Mouse (Mus musculus): ENCODE data around the gene Vwa2. TPM values are rescaled to one million over a fixed set of nuclear protein-coding genes. Genes with fewer than 3 reads are reported as not detected.
A peak's percentile ranks its signal among the peaks of the same experiment; 100 is the strongest.

Vwa2 gene
- polyA plus RNA-seq, 1 experiment from 2014 or later: 0.62 TPM

GRCm38 (mm10) chr19:56910561-56910960 lies 36.5 kb downstream of the Vwa2 start:
- no peaks in the 10 kb centered on the region for H3K9me3 ChIP-seq
- H3K27me3 ChIP-seq: no peaks in the 10 kb centered on the region
- 44% methylated on average over 11 of the region's 11 CpGs for WGBS
- no peak overlapping the region for H3K4me2 ChIP-seq
- H3K27ac ChIP-seq (replicated peaks): no peak overlapping the region
- no peak overlapping the region for H3K4me3 ChIP-seq
- no peaks in the 10 kb centered on the region for H3K4me1 ChIP-seq (replicated peaks)
- no peaks in the 10 kb centered on the region; the same call in 1 of the 2 replicates for H3K36me3 ChIP-seq
- H3K9ac ChIP-seq: no peak overlapping the region
- no peak for ATAC-seq (ENCODE audit: low FRiP score, low read depth)

GRCm38 (mm10) chr19:56913761-56914160 lies 39.7 kb downstream of the Vwa2 start:
- no peak for ATAC-seq (ENCODE audit: low FRiP score, low read depth)
- WGBS: 91% methylated on average over 4 of the region's 4 CpGs

GRCm38 (mm10) chr19:56914658-56915057 lies 40.6 kb downstream of the Vwa2 start:
- H3K27me3 ChIP-seq: no peaks in the 10 kb centered on the region
- no peak overlapping the region for H3K4me2 ChIP-seq
- H3K9ac ChIP-seq: no peak overlapping the region
- no peaks in the 10 kb centered on the region; the same call in 1 of the 2 replicates for H3K36me3 ChIP-seq
- no peak overlapping the region for H3K4me3 ChIP-seq
- no peaks in the 10 kb centered on the region for H3K9me3 ChIP-seq
- H3K27ac ChIP-seq (replicated peaks): no peak overlapping the region
- no peaks in the 10 kb centered on the region for H3K4me1 ChIP-seq (replicated peaks)
- 98% methylated on average over 3 of the region's 3 CpGs for WGBS
- ATAC-seq (ENCODE audit: low FRiP score, low read depth): no peak

More at GRCm38 (mm10) chr19:56913761-56914160, 39.7 kb downstream of the Vwa2 start:
- H3K4me2 ChIP-seq: no peak overlapping the region
- H3K36me3 ChIP-seq: no peaks in the 10 kb centered on the region; the same call in 1 of the 2 replicates
- H3K27me3 ChIP-seq: no peaks in the 10 kb centered on the region
- no peaks in the 10 kb centered on the region for H3K9me3 ChIP-seq
- no peaks in the 10 kb centered on the region for H3K4me1 ChIP-seq (replicated peaks)
- H3K9ac ChIP-seq: no peak overlapping the region
- H3K27ac ChIP-seq (replicated peaks): no peak overlapping the region
- H3K4me3 ChIP-seq: no peak overlapping the region

GRCm38 (mm10) chr19:56915084-56915483 lies 41.0 kb downstream of the Vwa2 start:
- no peak overlapping the region for H3K9ac ChIP-seq
- H3K27me3 ChIP-seq: no peaks in the 10 kb centered on the region
- 0 out of 2 replicates have a peak, but pooled peaks cover 4% of the 10 kb centered on the region for H3K4me1 ChIP-seq (replicated peaks)
- no peak for ATAC-seq (ENCODE audit: low FRiP score, low read depth)
- no peak overlapping the region for H3K27ac ChIP-seq (replicated peaks)
- H3K36me3 ChIP-seq: no peaks in the 10 kb centered on the region; the same call in 1 of the 2 replicates
- no peaks in the 10 kb centered on the region for H3K9me3 ChIP-seq
- WGBS: 55% methylated on average over 6 of the region's 6 CpGs
- H3K4me2 ChIP-seq: no peak overlapping the region
- H3K4me3 ChIP-seq: no peak overlapping the region

- no peak overlapping the region for H3K4me3 ChIP-seq
- WGBS: 28% methylated on average over 7 of the region's 7 CpGs
Observed at GRCm38 (mm10) chr19:56919628-56920027, 45.6 kb downstream of the Vwa2 start.

GRCm38 (mm10) chr19:56920232-56920631 lies 46.2 kb downstream of the Vwa2 start:
- H3K9ac ChIP-seq: no peak overlapping the region
- 93% methylated on average over 13 of the region's 13 CpGs for WGBS
- no peak overlapping the region for H3K27ac ChIP-seq (replicated peaks)
- no peaks in the 10 kb centered on the region for H3K36me3 ChIP-seq
- H3K4me1 ChIP-seq (replicated peaks): 0 out of 2 replicates have a peak, but pooled peaks cover 4% of the 10 kb centered on the region
- ATAC-seq (ENCODE audit: low FRiP score, low read depth): peak; percentile 13; the same call in 1 of the 2 replicates
- no peak overlapping the region for H3K4me2 ChIP-seq
- no peaks in the 10 kb centered on the region for H3K9me3 ChIP-seq
- no peak overlapping the region for H3K4me3 ChIP-seq
- H3K27me3 ChIP-seq: no peaks in the 10 kb centered on the region

More at GRCm38 (mm10) chr19:56919628-56920027, 45.6 kb downstream of the Vwa2 start:
- H3K4me2 ChIP-seq: no peak overlapping the region
- peak; percentile 68; the same call in 1 of the 2 replicates for ATAC-seq (ENCODE audit: low FRiP score, low read depth)
- no peak overlapping the region for H3K9ac ChIP-seq
- no peaks in the 10 kb centered on the region for H3K9me3 ChIP-seq
- no peak overlapping the region for H3K27ac ChIP-seq (replicated peaks)
- H3K36me3 ChIP-seq: no peaks in the 10 kb centered on the region
- H3K4me1 ChIP-seq (replicated peaks): 0 out of 2 replicates have a peak, but pooled peaks cover 4% of the 10 kb centered on the region
- H3K27me3 ChIP-seq: no peaks in the 10 kb centered on the region

GRCm38 (mm10) chr19:56921744-56922143 lies 47.7 kb downstream of the Vwa2 start:
- no peaks in the 10 kb centered on the region for H3K9me3 ChIP-seq
- 0 out of 2 replicates have a peak, but pooled peaks cover 4% of the 10 kb centered on the region for H3K4me1 ChIP-seq (replicated peaks)
- H3K9ac ChIP-seq: no peak overlapping the region
- H3K27ac ChIP-seq (replicated peaks): no peak overlapping the region
- H3K4me3 ChIP-seq: no peak overlapping the region
- 72% methylated on average over 5 of the region's 5 CpGs for WGBS
- H3K36me3 ChIP-seq: no peaks in the 10 kb centered on the region
- no peak overlapping the region for H3K4me2 ChIP-seq
- ATAC-seq (ENCODE audit: low FRiP score, low read depth): no peak
- no peaks in the 10 kb centered on the region for H3K27me3 ChIP-seq

- ATAC-seq (ENCODE audit: low FRiP score, low read depth): no peak
- Histone ChIP-seq H3K9me3 (no peaks in the 10 kb centered on the region), H3K9ac (no peak overlapping the region), H3K36me3 (no peaks in the 10 kb centered on the region), H3K27me3 (no peaks in the 10 kb centered on the region), H3K4me3 (no peak overlapping the region), H3K4me2 (no peak overlapping the region), H3K4me1 (replicated peaks) (no peaks in the 10 kb centered on the region), H3K27ac (replicated peaks) (no peak overlapping the region)
- WGBS: 75% methylated on average over 3 of the region's 3 CpGs
Observed at GRCm38 (mm10) chr19:56929392-56929791, 55.3 kb downstream of the Vwa2 start.

GRCm38 (mm10) chr19:56930029-56930428 lies 56.0 kb downstream of the Vwa2 start:
- Histone ChIP-seq H3K9me3 (no peaks in the 10 kb centered on the region), H3K36me3 (no peaks in the 10 kb centered on the region), H3K4me1 (replicated peaks) (no peaks in the 10 kb centered on the region), H3K27ac (replicated peaks) (no peak overlapping the region), H3K4me2 (no peak overlapping the region), H3K4me3 (no peak overlapping the region), H3K27me3 (no peaks in the 10 kb centered on the region), H3K9ac (no peak overlapping the region)
- 85% methylated on average over 9 of the region's 9 CpGs for WGBS
- ATAC-seq (ENCODE audit: low FRiP score, low read depth): no peak

- no peak overlapping the region for H3K4me2 ChIP-seq
- H3K27ac ChIP-seq (replicated peaks): no peak overlapping the region
- no peak for ATAC-seq (ENCODE audit: low FRiP score, low read depth)
- 90% methylated on average over 3 of the region's 3 CpGs for WGBS
- no peaks in the 10 kb centered on the region for H3K9me3 ChIP-seq
- H3K4me3 ChIP-seq: no peak overlapping the region
- no peaks in the 10 kb centered on the region for H3K4me1 ChIP-seq (replicated peaks)
- H3K36me3 ChIP-seq: no peaks in the 10 kb centered on the region
- no peak overlapping the region for H3K9ac ChIP-seq
- H3K27me3 ChIP-seq: no peaks in the 10 kb centered on the region
Observed at GRCm38 (mm10) chr19:56933800-56934199, 59.8 kb downstream of the Vwa2 start.

- ATAC-seq (ENCODE audit: low FRiP score, low read depth): no peak
Observed at GRCm38 (mm10) chr19:56935111-56935510, 61.1 kb downstream of the Vwa2 start.

GRCm38 (mm10) chr19:56935777-56936176 lies 61.7 kb downstream of the Vwa2 start:
- 80% methylated on average over 7 of the region's 7 CpGs for WGBS
- Histone ChIP-seq H3K4me1 (replicated peaks) (no peaks in the 10 kb centered on the region), H3K9ac (no peak overlapping the region), H3K9me3 (no peaks in the 10 kb centered on the region), H3K27me3 (no peaks in the 10 kb centered on the region), H3K27ac (replicated peaks) (no peak overlapping the region), H3K36me3 (no peaks in the 10 kb centered on the region), H3K4me2 (no peak overlapping the region), H3K4me3 (no peak overlapping the region)
- no peak for ATAC-seq (ENCODE audit: low FRiP score, low read depth)

More at GRCm38 (mm10) chr19:56935111-56935510, 61.1 kb downstream of the Vwa2 start:
- H3K27me3 ChIP-seq: no peaks in the 10 kb centered on the region
- no peak overlapping the region for H3K27ac ChIP-seq (replicated peaks)
- no peak overlapping the region for H3K9ac ChIP-seq
- H3K4me1 ChIP-seq (replicated peaks): no peaks in the 10 kb centered on the region
- no peak overlapping the region for H3K4me3 ChIP-seq
- H3K4me2 ChIP-seq: no peak overlapping the region
- 88% methylated on average over 6 of the region's 6 CpGs for WGBS
- H3K36me3 ChIP-seq: no peaks in the 10 kb centered on the region
- no peaks in the 10 kb centered on the region for H3K9me3 ChIP-seq

- H3K9ac ChIP-seq: no peak overlapping the region
- H3K4me3 ChIP-seq: no peak overlapping the region
- 98% methylated on average over 8 of the region's 8 CpGs for WGBS
- H3K4me1 ChIP-seq (replicated peaks): no peaks in the 10 kb centered on the region
- H3K4me2 ChIP-seq: no peak overlapping the region
- ATAC-seq (ENCODE audit: low FRiP score, low read depth): no peak
- no peaks in the 10 kb centered on the region for H3K36me3 ChIP-seq
- no peaks in the 10 kb centered on the region for H3K9me3 ChIP-seq
- H3K27me3 ChIP-seq: no peaks in the 10 kb centered on the region
- no peak overlapping the region for H3K27ac ChIP-seq (replicated peaks)
Observed at GRCm38 (mm10) chr19:56936253-56936652, 62.2 kb downstream of the Vwa2 start.
